Mouse (Mus musculus): ENCODE results near the gene Ptprq. TPM values are rescaled to one million over a fixed set of nuclear protein-coding genes. Genes with fewer than 3 reads are reported as not detected.

Gene Ptprq
- polyA plus RNA-seq, 1 experiment from 2014 or later, result 0.17 TPM

Small RNAs within 50 kb of the gene (microRNA-seq; reads per million reads assigned to microRNA genes)
- gene Gm44403, result not detected

Other genes with a start within 250 kb of the Ptprq start
- 0.09 and 0.17 TPM in 2 replicates for gene Myf5, start 233.9 kb downstream of the Ptprq start, polyA plus RNA-seq (2015; fragmentation: Nextera tagmentation; extraction: Ambion mirVana)
- gene Myf6, start 225.3 kb downstream of the Ptprq start, polyA plus RNA-seq (2015; fragmentation: Nextera tagmentation; extraction: Ambion mirVana), result 0.11 and 0.51 TPM in 2 replicates
- gene Otogl, start 192.1 kb upstream of the Ptprq start, polyA plus RNA-seq (2015; fragmentation: Nextera tagmentation; extraction: Ambion mirVana), result 0.10 and 0.12 TPM in 2 replicates